Mouse (Mus musculus): ENCODE data around the gene Rad21l. TPM values are rescaled to one million over a fixed set of nuclear protein-coding genes. Genes with fewer than 3 reads are reported as not detected.

Gene Rad21l
- not detected in 2 replicates for polyA plus RNA-seq (2016; fragmentation: Nextera tagmentation; extraction: Ambion mirVana)

- WGBS: 81% methylated on average over 3 of the region's 3 CpGs
- H3K27ac ChIP-seq: no peak within 1 kb of the TSS
- peaks cover 21% of the 10 kb centered on the region for H3K27me3 ChIP-seq (ENCODE audit: low read depth, poor library complexity, severe bottlenecking)
- no peaks in the 10 kb centered on the region for H3K9me3 ChIP-seq (replicated peaks)
- 0 out of 2 replicates have a peak, but pooled peaks cover 7% of the 10 kb centered on the region for H3K4me1 ChIP-seq
- no peaks in the 10 kb centered on the region for H3K36me3 ChIP-seq
- DNase-seq (ENCODE audit: low spot score): no peak
- H3K4me3 ChIP-seq: no peak within 1 kb of the TSS
Observed at GRCm38 (mm10) chr2:151668433-151668832, at the start of gene Rad21l. Gene Rad21l (minus strand): TSS chr2:151668533.

- H3K36me3 ChIP-seq: peaks cover 66% of the 10 kb centered on the region
- H3K27ac ChIP-seq: no peak overlapping the region
- H3K4me1 ChIP-seq: no peaks in the 10 kb centered on the region
- H3K4me3 ChIP-seq: no peak overlapping the region
- no peaks in the 10 kb centered on the region for H3K9me3 ChIP-seq (replicated peaks)
- WGBS: 89% methylated on average over 2 of the region's 2 CpGs
- DNase-seq (ENCODE audit: low spot score): no peak
- H3K27me3 ChIP-seq (ENCODE audit: low read depth, poor library complexity, severe bottlenecking): no peaks in the 10 kb centered on the region
Observed at GRCm38 (mm10) chr2:151716318-151717055, 48.2 kb upstream of the Rad21l start.

DNA sequence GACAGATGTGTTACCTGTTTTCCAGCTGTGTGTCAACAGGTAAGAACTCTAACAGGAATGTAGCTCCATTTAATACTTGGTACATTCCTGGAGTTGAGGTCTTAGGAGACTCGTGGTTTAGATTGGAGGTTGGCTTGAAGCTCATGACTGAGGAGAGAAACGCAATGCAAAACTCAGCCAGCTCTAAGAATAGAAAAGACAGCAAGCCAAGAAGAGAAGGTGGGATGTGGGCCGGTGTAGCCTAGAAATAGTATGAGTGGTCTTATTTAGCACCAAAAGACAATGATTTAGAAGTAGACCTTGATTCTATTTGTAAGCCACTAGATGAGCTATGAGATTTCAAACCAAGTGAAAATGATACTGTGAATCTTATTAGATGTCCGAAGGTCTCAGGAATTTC is 47.2 kb upstream of the Rad21l start:
- no peak for DNase-seq (ENCODE audit: low spot score)
- WGBS: 93% methylated on average over 4 of the region's 4 CpGs
- no peak overlapping the region for H3K4me3 ChIP-seq
- H3K36me3 ChIP-seq: peaks cover 56% of the 10 kb centered on the region
- H3K9me3 ChIP-seq (replicated peaks): no peaks in the 10 kb centered on the region
- no peaks in the 10 kb centered on the region for H3K27me3 ChIP-seq (ENCODE audit: low read depth, poor library complexity, severe bottlenecking)
- H3K27ac ChIP-seq: no peak overlapping the region
- H3K4me1 ChIP-seq: no peaks in the 10 kb centered on the region

DNA sequence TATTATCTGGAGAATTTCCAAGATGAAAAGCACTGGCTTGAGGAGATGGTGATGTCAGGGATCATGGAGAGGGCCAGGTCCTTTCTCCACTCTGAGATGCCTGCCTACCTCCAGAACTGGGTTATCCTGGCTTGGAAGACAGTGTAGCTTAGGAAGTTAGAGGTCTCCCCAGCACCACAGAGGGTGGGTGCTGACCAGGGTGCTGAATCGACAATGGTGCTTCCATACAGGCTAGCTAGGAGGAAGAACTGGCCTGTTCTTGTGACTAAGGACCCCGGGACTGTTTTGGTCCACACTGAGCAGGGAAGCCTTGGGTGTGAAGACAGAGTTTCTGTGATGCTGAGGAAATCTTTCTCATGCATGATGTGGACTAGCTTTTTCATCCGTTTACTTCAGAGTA is 44.3 kb upstream of the Rad21l start:
- no peak overlapping the region for H3K27ac ChIP-seq
- no peaks in the 10 kb centered on the region for H3K27me3 ChIP-seq (ENCODE audit: low read depth, poor library complexity, severe bottlenecking)
- H3K36me3 ChIP-seq: peaks cover 27% of the 10 kb centered on the region
- H3K4me3 ChIP-seq: no peak overlapping the region
- H3K9me3 ChIP-seq (replicated peaks): no peaks in the 10 kb centered on the region
- WGBS: 29% methylated on average over 3 of the region's 3 CpGs
- peak; percentile 69 for DNase-seq (ENCODE audit: low spot score)
- H3K4me1 ChIP-seq: 0 out of 2 replicates have a peak, but pooled peaks cover 2% of the 10 kb centered on the region

GRCm38 (mm10) chr2:151702851-151703190 is 34.5 kb upstream of the Rad21l start:
- no peaks in the 10 kb centered on the region for H3K9me3 ChIP-seq (replicated peaks)
- peak overlapping the region; percentile 80 for H3K27ac ChIP-seq
- H3K36me3 ChIP-seq: no peaks in the 10 kb centered on the region
- DNase-seq (ENCODE audit: low spot score): no peak
- peaks cover 17% of the 10 kb centered on the region for H3K4me1 ChIP-seq
- WGBS: under 1% methylated on average over 17 of the region's 17 CpGs
- peaks cover 70% of the 10 kb centered on the region for H3K27me3 ChIP-seq (ENCODE audit: low read depth, poor library complexity, severe bottlenecking)
- peak overlapping the region; percentile 74 for H3K4me3 ChIP-seq

DNA sequence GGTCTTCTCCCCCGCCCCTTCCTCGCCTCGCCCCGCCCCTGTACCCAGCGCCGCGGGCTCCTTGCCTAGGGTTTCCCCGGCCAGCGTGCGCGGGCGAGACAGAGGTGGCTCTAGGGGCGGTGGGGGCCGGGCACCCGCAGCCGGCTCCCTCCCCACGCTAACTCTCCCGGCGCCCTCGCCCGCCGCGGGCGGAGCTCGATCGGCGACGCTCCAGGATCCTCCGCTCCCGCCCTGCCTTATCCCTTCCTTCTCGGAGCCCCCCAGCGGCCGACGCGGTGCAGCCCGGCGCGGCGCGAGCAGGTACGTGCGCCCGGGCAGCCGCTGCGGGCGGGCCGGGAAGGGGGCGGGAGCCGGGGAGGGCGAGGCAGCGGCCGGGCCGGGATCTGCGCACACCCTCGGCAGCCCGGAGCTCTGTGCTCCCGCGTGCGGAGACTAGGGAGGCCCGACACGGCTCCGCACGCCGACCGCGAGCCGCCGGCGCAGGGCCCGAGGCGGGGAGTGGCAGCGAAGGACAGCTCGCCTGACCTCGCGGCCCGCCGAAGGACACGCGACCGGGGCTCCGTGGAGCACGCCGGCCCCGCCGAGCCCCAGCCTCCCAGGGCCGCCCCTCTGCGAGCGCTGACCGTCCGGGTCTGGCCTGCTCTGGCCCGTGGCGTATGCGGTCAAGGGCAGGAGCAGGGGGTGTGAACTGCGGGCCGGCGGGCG is 34.0 kb upstream of the Rad21l start:
- Histone ChIP-seq H3K27me3 (ENCODE audit: low read depth, poor library complexity, severe bottlenecking) (peaks cover 70% of the 10 kb centered on the region), H3K4me3 (peak overlapping the region; percentile 74), H3K36me3 (no peaks in the 10 kb centered on the region), H3K9me3 (replicated peaks) (no peaks in the 10 kb centered on the region), H3K27ac (peak overlapping the region; percentile 80), H3K4me1 (peaks cover 17% of the 10 kb centered on the region)
- DNase-seq (ENCODE audit: low spot score): peak; percentile 78
- WGBS: under 1% methylated on average over 85 of the region's 97 CpGs

GRCm38 (mm10) chr2:151701231-151702145 is 33.2 kb upstream of the Rad21l start, which contains the start of gene Tmem74b:
Gene Tmem74b (plus strand): TSS chr2:151702008.
- no peak for DNase-seq (ENCODE audit: low spot score)
- WGBS: 5% methylated on average over 25 of the region's 25 CpGs
- Histone ChIP-seq H3K27ac (peak within 1 kb of the TSS; percentile 80), H3K36me3 (no peaks in the 10 kb centered on the region), H3K4me1 (peaks cover 17% of the 10 kb centered on the region), H3K27me3 (ENCODE audit: low read depth, poor library complexity, severe bottlenecking) (peaks cover 70% of the 10 kb centered on the region), H3K4me3 (peak within 1 kb of the TSS; percentile 74), H3K9me3 (replicated peaks) (no peaks in the 10 kb centered on the region)

GRCm38 (mm10) chr2:151682976-151683375 is 14.6 kb upstream of the Rad21l start:
- Histone ChIP-seq H3K4me1 (no peaks in the 10 kb centered on the region), H3K27me3 (ENCODE audit: low read depth, poor library complexity, severe bottlenecking) (no peaks in the 10 kb centered on the region), H3K27ac (no peak overlapping the region), H3K36me3 (no peaks in the 10 kb centered on the region), H3K9me3 (replicated peaks) (no peaks in the 10 kb centered on the region), H3K4me3 (no peak overlapping the region)
- DNase-seq (ENCODE audit: low spot score): no peak
- WGBS: 92% methylated on average over 4 of the region's 4 CpGs

GRCm38 (mm10) chr2:151682357-151682756 is 14.0 kb upstream of the Rad21l start:
- H3K4me1 ChIP-seq: no peaks in the 10 kb centered on the region
- 65% methylated on average over 3 of the region's 3 CpGs for WGBS
- no peak overlapping the region for H3K27ac ChIP-seq
- no peaks in the 10 kb centered on the region for H3K27me3 ChIP-seq (ENCODE audit: low read depth, poor library complexity, severe bottlenecking)
- no peaks in the 10 kb centered on the region for H3K36me3 ChIP-seq
- no peaks in the 10 kb centered on the region for H3K9me3 ChIP-seq (replicated peaks)
- H3K4me3 ChIP-seq: no peak overlapping the region
- no peak for DNase-seq (ENCODE audit: low spot score)

- Histone ChIP-seq H3K36me3 (no peaks in the 10 kb centered on the region), H3K27ac (no peak overlapping the region), H3K27me3 (ENCODE audit: low read depth, poor library complexity, severe bottlenecking) (peaks cover 3% of the 10 kb centered on the region; the same call in 1 of the 2 replicates), H3K9me3 (replicated peaks) (no peaks in the 10 kb centered on the region), H3K4me1 (no peaks in the 10 kb centered on the region), H3K4me3 (no peak overlapping the region)
- DNase-seq (ENCODE audit: low spot score): no peak
- 59% methylated on average over 2 of the region's 2 CpGs for WGBS
Observed at GRCm38 (mm10) chr2:151676234-151676633, 7.9 kb upstream of the Rad21l start.

GRCm38 (mm10) chr2:151670968-151671329 is 2.6 kb upstream of the Rad21l start:
- Histone ChIP-seq H3K9me3 (replicated peaks) (no peaks in the 10 kb centered on the region), H3K27ac (no peak overlapping the region), H3K4me3 (no peak overlapping the region), H3K4me1 (0 out of 2 replicates have a peak, but pooled peaks cover 7% of the 10 kb centered on the region), H3K36me3 (no peaks in the 10 kb centered on the region), H3K27me3 (ENCODE audit: low read depth, poor library complexity, severe bottlenecking) (peaks cover 21% of the 10 kb centered on the region)
- no peak for DNase-seq (ENCODE audit: low spot score)
- WGBS: 55% methylated on average over 1 of the region's 1 CpGs

- no peaks in the 10 kb centered on the region for H3K36me3 ChIP-seq
- no peaks in the 10 kb centered on the region for H3K9me3 ChIP-seq (replicated peaks)
- WGBS: 34% methylated on average over 48 of the region's 48 CpGs
- H3K27ac ChIP-seq: no peak overlapping the region
- 0 out of 2 replicates have a peak overlapping the region, but pooled peaks have one; percentile 11 for H3K4me3 ChIP-seq
- no peak for DNase-seq (ENCODE audit: low spot score)
- 0 out of 2 replicates have a peak, but pooled peaks cover 7% of the 10 kb centered on the region for H3K4me1 ChIP-seq
- H3K27me3 ChIP-seq (ENCODE audit: low read depth, poor library complexity, severe bottlenecking): peaks cover 21% of the 10 kb centered on the region
Observed at GRCm38 (mm10) chr2:151670026-151670967, 2.0 kb upstream of the Rad21l start.

All from limb, embryonic 10.5 days (tissue).